Mouse (Mus musculus): Measurements from ENCODE around the gene Fam184b.

GRCm38 (mm10) chr5:45638806-45639714 is at the start of gene Fam184b:
- TF ChIP-seq CTCF (IDR thresholded peaks at IDR 0.05; ENCODE audit: borderline replicate concordance, control insufficient read depth, extremely low read depth, insufficient read depth, low read length, poor library complexity) (no peak), POLR2A (IDR thresholded peaks at IDR 0.05; ENCODE audit: control insufficient read depth, extremely low read depth, insufficient read depth, low read length, poor library complexity) (no peak)
